Mouse (Mus musculus) midbrain, postnatal 0 days (tissue): ENCODE measurements around the gene Ssna1. TPM values are rescaled to one million over a fixed set of nuclear protein-coding genes. Genes with fewer than 3 reads are reported as not detected.

Source experiments
- ATAC-seq: fragments of 200-750 bp; cut with Nextera tagmentation; 2 replicates; pipeline ENCODE4 v1.8.0; 2017; ENCODE audit warnings: moderate number of reproducible peaks, mild to moderate bottlenecking, moderate TSS enrichment, moderate library complexity; ENCODE audit not compliant: low FRiP score
- DNase-seq: peaks from one replicate; pipeline ENCODE4 v3.0.0-alpha.2; 2015; ENCODE audit warnings: low spot score
- H3K27ac ChIP-seq: fragments of 300-500 bp; sonication (generic); 2 replicates; pipeline ENCODE4 v1.5.1; 2014; ENCODE audit warnings: low read depth, mild to moderate bottlenecking, low read length, mixed read lengths
- H3K27me3 ChIP-seq: fragments of 300-500 bp; sonication (generic); 2 replicates; pipeline ENCODE4 v1.6.1; 2014; ENCODE audit warnings: low read length, control low read depth, mixed read lengths; ENCODE audit not compliant: insufficient read depth
- H3K36me3 ChIP-seq: fragments of 300-500 bp; sonication (generic); 2 replicates; pipeline ENCODE4 v1.6.1; 2014; ENCODE audit warnings: low read length, control low read depth, mixed read lengths; ENCODE audit not compliant: insufficient read depth
- H3K4me1 ChIP-seq: fragments of 300-500 bp; sonication (generic); 2 replicates; pipeline ENCODE4 v1.6.1; 2014; ENCODE audit warnings: mild to moderate bottlenecking, control low read depth, antibody characterized with exemption, low read length, mixed read lengths; ENCODE audit not compliant: insufficient read depth
- H3K4me2 ChIP-seq: fragments of 300-500 bp; sonication (generic); 2 replicates; pipeline ENCODE4 v1.6.1; 2014; ENCODE audit warnings: low read depth, mild to moderate bottlenecking, low read length, mixed read lengths; ENCODE audit not compliant: poor library complexity, severe bottlenecking
- H3K4me3 ChIP-seq: fragments of 300-500 bp; sonication (generic); 2 replicates; pipeline ENCODE4 v1.5.1; 2014; ENCODE audit warnings: low read depth, mild to moderate bottlenecking, low read length, moderate library complexity
- H3K9ac ChIP-seq: fragments of 300-500 bp; sonication (generic); replicated peaks from 2 replicates; pipeline ENCODE4 v1.6.1; 2014; ENCODE audit warnings: mild to moderate bottlenecking, low read length, moderate library complexity, mixed read lengths; ENCODE audit not compliant: poor library complexity, severe bottlenecking
- H3K9me3 ChIP-seq: fragments of 300-500 bp; sonication (generic); 2 replicates; pipeline ENCODE4 v1.6.1; 2016; ENCODE audit warnings: low read length, control low read depth
- CTCF ChIP-seq: IDR thresholded peaks from 2 replicates; pipeline ENCODE4 v1.5.1; 2016; ENCODE audit warnings: antibody characterized with exemption, mild to moderate bottlenecking
- WGBS: fragments of 180-500 bp; shearing (Covaris S2); extraction: QIAGEN DNeasy Blood & Tissue Kit; methylation state at CpG from one replicate; pipeline ENCODE4 v1.1.7; 2014; 5-methylcytosine and 5-hydroxymethylcytosine counted together
- polyA plus RNA-seq: library from polyadenylated mRNA; unstranded; fragments of >200 nt; fragmentation: Nextera tagmentation; extraction: Ambion mirVana; gene quantifications from 2 replicates; pipeline ENCODE4 v1.2.1, GENCODE M21; 2015
- total RNA-seq: library from RNA; depleted of rRNA; stranded (reverse); fragments of >200 nt; gene quantifications from 2 replicates; pipeline ENCODE4 v1.2.3, GENCODE M21; 2014; rRNA removed

Gene Ssna1
- total and polyA plus RNA-seq, 2 experiments from 2014 or later = 71.7 to 158 TPM

DNA sequence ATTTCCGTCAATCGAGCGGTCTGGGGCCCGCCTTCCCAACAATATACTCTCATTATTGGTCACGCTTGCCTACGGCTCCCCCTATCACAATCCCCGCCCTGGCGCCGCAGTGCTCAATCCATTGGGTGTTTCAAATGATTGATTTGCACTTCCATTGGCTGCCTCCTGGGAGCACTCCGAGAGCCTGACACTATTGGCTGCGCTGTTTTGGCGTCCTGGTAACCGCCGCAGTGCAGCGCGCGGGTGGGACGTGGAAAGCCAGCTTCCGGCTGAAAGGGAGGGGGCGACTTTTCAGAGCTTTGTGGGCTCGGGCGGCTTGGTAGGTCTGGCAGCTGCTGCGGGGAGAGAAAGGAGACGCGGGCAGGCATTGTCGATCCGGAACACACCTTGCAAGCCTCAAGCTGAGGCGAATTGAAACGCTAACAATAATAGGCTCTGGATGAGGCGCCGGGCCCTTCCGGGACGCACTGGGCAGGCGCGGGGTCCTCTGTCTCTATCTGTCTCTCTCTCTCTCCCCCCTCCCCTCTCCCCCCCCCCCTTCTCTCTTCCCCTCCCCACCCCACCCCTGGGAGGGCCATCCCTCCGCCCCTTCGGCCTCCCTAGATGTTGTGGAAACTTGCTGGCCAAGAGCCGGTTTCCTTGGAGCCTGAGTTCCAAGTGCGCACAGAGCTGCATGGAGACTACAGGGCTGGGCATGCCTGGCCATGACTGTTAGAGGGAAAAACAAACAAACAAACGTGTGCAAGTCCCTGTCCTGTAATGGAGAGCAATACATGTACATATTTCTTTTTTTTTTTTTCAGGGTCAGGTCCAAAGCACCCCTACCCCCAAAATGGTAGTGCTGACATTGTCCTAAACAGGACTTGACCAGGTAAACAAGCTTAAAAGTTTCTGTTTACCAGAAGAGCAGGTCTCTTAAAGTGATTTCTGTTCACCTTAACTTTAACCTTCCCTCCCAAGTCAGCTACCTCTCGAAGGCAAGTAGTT is 47.2 kb downstream of the Ssna1 start:
- peak; percentile 26; the same call in 1 of the 2 replicates for TF ChIP-seq CTCF
- H3K4me3 ChIP-seq = peak overlapping the region; percentile 85
- peaks cover 6% of the 10 kb centered on the region; the same call in 1 of the 2 replicates for H3K36me3 ChIP-seq
- ATAC-seq = peak; percentile 97
- 2% methylated on average over 41 of the region's 41 CpGs for WGBS
- peaks cover 6% of the 10 kb centered on the region; the same call in 1 of the 2 replicates for H3K4me1 ChIP-seq
- H3K9ac ChIP-seq = peak overlapping the region; percentile 55
- no peaks in the 10 kb centered on the region for H3K9me3 ChIP-seq
- peak overlapping the region; percentile 61 for H3K4me2 ChIP-seq
- peak overlapping the region; percentile 87 for H3K27ac ChIP-seq
- H3K27me3 ChIP-seq = no peaks in the 10 kb centered on the region
- DNase-seq = peak; percentile 100

DNA sequence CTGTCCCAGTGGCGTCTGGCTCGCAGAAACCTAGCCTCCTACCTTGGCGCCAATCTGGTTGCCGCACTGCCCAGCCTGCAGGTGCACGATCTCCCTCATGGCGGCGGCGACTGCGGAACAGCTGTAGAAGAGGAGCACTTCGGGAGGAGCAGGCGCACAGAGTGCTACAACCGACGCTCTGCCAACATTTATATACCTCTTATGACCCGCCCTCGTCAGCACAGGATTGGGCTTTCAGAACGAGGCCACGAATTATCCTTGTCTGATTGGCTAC is 47.8 kb downstream of the Ssna1 start, which contains the start of gene Tubb4b:
Gene Tubb4b (minus strand): TSS at position 211 of the 274 bp plus-strand sequence.
- ATAC-seq = no peak
- Histone ChIP-seq H3K4me3 (peak within 1 kb of the TSS; percentile 85), H3K27me3 (no peaks in the 10 kb centered on the region), H3K4me1 (peaks cover 6% of the 10 kb centered on the region; the same call in 1 of the 2 replicates), H3K9ac (peak within 1 kb of the TSS; percentile 89), H3K4me2 (peak within 1 kb of the TSS; percentile 86), H3K36me3 (peaks cover 6% of the 10 kb centered on the region; the same call in 1 of the 2 replicates), H3K27ac (peak within 1 kb of the TSS; percentile 87), H3K9me3 (no peaks in the 10 kb centered on the region)
- peak; percentile 49 for TF ChIP-seq CTCF
- 0% methylated on average over 17 of the region's 17 CpGs for WGBS
- no peak for DNase-seq

DNA sequence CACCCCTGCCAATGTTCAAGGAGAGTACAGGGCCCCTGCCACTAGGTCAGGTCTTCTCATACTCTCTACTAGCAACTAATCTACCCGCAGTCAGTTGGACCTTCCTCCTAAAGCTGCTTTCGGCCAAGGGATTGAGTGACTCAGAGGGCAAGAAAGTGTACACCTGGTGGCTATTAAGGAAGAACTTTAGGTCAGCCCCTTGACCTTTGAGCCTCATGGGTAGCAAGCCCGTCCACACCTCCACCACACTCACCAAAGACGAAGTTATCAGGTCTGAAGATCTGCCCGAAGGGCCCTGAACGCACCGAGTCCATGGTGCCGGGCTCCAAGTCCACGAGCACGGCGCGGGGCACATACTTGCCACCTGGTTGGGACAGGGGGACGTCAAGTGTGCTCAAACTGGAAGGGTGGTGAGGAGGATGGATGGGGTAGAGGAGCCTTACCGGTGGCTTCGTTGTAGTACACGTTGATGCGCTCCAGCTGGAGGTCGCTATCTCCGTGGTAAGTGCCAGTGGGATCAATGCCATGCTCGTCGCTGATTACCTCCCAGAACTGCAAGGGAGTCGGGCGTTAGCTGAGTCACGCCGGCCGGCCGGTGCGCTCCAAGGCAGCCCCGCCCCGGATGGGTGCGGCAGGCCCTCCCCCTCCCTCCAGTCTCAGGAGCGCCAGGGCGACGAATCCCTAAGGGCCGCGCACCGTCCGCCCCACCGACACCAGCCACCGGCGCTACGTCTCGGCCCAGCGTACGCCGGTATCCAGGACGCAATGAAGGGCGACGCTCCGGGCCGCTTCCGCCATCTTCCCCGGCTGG is 48.4 kb downstream of the Ssna1 start:
- H3K4me1 ChIP-seq = peaks cover 6% of the 10 kb centered on the region; the same call in 1 of the 2 replicates
- 2% methylated on average over 51 of the region's 53 CpGs for WGBS
- peak overlapping the region; percentile 89 for H3K9ac ChIP-seq
- H3K27ac ChIP-seq = peak overlapping the region; percentile 85
- H3K4me2 ChIP-seq = peak overlapping the region; percentile 86
- ATAC-seq = peak; percentile 6; the same call in 1 of the 2 replicates
- DNase-seq = peak; percentile 52
- no peak for TF ChIP-seq CTCF
- H3K27me3 ChIP-seq = no peaks in the 10 kb centered on the region
- H3K9me3 ChIP-seq = no peaks in the 10 kb centered on the region
- H3K4me3 ChIP-seq = peak overlapping the region; percentile 85
- H3K36me3 ChIP-seq = peaks cover 6% of the 10 kb centered on the region; the same call in 1 of the 2 replicates

DNA sequence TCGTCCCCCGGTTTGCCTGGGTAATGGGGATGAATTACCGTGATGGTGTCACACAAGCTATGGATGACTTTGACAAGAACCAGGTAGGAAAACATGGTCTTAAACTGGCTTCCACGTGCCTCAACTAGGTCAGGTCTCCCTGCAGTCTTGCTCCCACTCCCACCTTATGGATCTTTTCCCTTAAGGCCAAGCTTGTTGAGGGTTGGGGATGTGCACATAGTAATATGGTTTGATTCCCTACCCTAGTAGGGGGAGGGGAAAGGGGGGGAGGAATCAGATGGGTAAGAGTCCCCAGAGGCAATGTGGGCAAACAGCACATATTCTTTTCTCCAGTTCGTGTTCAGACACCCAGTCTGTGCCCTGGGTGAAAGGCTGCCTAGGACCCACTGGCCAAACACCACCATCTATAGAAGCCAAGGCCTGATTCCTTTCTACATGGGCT is 50.9 kb downstream of the Ssna1 start:
- Histone ChIP-seq H3K4me2 (no peak overlapping the region), H3K36me3 (peaks cover 6% of the 10 kb centered on the region; the same call in 1 of the 2 replicates), H3K4me1 (peaks cover 6% of the 10 kb centered on the region; the same call in 1 of the 2 replicates), H3K27me3 (no peaks in the 10 kb centered on the region), H3K4me3 (no peak overlapping the region), H3K27ac (no peak overlapping the region), H3K9me3 (no peaks in the 10 kb centered on the region), H3K9ac (no peak overlapping the region)
- DNase-seq = no peak
- no peak for TF ChIP-seq CTCF
- no peak for ATAC-seq
- 72% methylated on average over 5 of the region's 5 CpGs for WGBS

Other genes starting within 250 kb of the Ssna1 start
Only the 30 nearest of the 34 such genes appear.
- gene Entpd8, start 192.1 kb downstream of the Ssna1 start, total RNA-seq = not detected in 2 replicates
- gene Entpd8, start 192.1 kb downstream of the Ssna1 start, polyA plus RNA-seq = not detected in 2 replicates
- gene Noxa1, start 177.3 kb downstream of the Ssna1 start, total RNA-seq = not detected in 2 replicates
- gene Noxa1, start 177.3 kb downstream of the Ssna1 start, polyA plus RNA-seq = not detected in 2 replicates
- 49.2 and 49.9 TPM in 2 replicates for gene Nrarp, start 91.7 kb downstream of the Ssna1 start, total RNA-seq
- gene Nrarp, start 91.7 kb downstream of the Ssna1 start, polyA plus RNA-seq = 16.1 and 16.5 TPM in 2 replicates
- gene Tor4a, start 75.6 kb downstream of the Ssna1 start, total RNA-seq = 1.7 and 3.5 TPM in 2 replicates
- 0.98 and 1.3 TPM in 2 replicates for gene Tor4a, start 75.6 kb downstream of the Ssna1 start, polyA plus RNA-seq
- 87.0 and 101 TPM in 2 replicates for gene Nelfb, start 60.9 kb downstream of the Ssna1 start, total RNA-seq
- 90.4 TPM in 2 replicates for gene Nelfb, start 60.9 kb downstream of the Ssna1 start, polyA plus RNA-seq
- 0.38 TPM in 1 of 2 replicates, not detected in the other for gene Stpg3, start 57.8 kb downstream of the Ssna1 start, total RNA-seq
- not detected in 2 replicates for gene Stpg3, start 57.8 kb downstream of the Ssna1 start, polyA plus RNA-seq
- gene Fam166a, start 53.7 kb downstream of the Ssna1 start, total RNA-seq = not detected in 2 replicates
- 1.5 TPM in 1 of 2 replicates, not detected in the other for gene Fam166a, start 53.7 kb downstream of the Ssna1 start, polyA plus RNA-seq
- 547 and 625 TPM in 2 replicates for gene Tubb4b, start 47.7 kb downstream of the Ssna1 start, total RNA-seq
- 461 and 501 TPM in 2 replicates for gene Tubb4b, start 47.7 kb downstream of the Ssna1 start, polyA plus RNA-seq
- gene Slc34a3, start 38.1 kb downstream of the Ssna1 start, total RNA-seq = not detected in 2 replicates
- not detected in 2 replicates for gene Slc34a3, start 38.1 kb downstream of the Ssna1 start, polyA plus RNA-seq
- gene Rnf224, start 35.7 kb downstream of the Ssna1 start, total RNA-seq = 0.33 TPM in 1 of 2 replicates, not detected in the other
- gene Rnf224, start 35.7 kb downstream of the Ssna1 start, polyA plus RNA-seq = not detected in 2 replicates
- gene Rnf208, start 30.2 kb downstream of the Ssna1 start, total RNA-seq = 130 and 157 TPM in 2 replicates
- gene Rnf208, start 30.2 kb downstream of the Ssna1 start, polyA plus RNA-seq = 240 and 253 TPM in 2 replicates
- 1.2 TPM in 1 of 2 replicates, not detected in the other for gene Cysrt1, start 30.0 kb downstream of the Ssna1 start, total RNA-seq
- gene Cysrt1, start 30.0 kb downstream of the Ssna1 start, polyA plus RNA-seq = 0.19 TPM in 1 of 2 replicates, not detected in the other
- gene AL732309.1, start 25.6 kb downstream of the Ssna1 start, total RNA-seq = 7.3 and 12.3 TPM in 2 replicates
- gene AL732309.1, start 25.6 kb downstream of the Ssna1 start, polyA plus RNA-seq = 2.4 and 3.0 TPM in 2 replicates
- 34.4 and 47.8 TPM in 2 replicates for gene Tmem203, start 17.0 kb downstream of the Ssna1 start, total RNA-seq
- gene Tmem203, start 17.0 kb downstream of the Ssna1 start, polyA plus RNA-seq = 20.0 and 22.7 TPM in 2 replicates
- 23.7 and 45.5 TPM in 2 replicates for gene Tprn, start 9.8 kb downstream of the Ssna1 start, total RNA-seq
- 17.8 and 18.1 TPM in 2 replicates for gene Tprn, start 9.8 kb downstream of the Ssna1 start, polyA plus RNA-seq
- 35.0 and 39.3 TPM in 2 replicates for gene Anapc2, start within 50 bp of the Ssna1 start, total RNA-seq
- 103 and 107 TPM in 2 replicates for gene Anapc2, start within 50 bp of the Ssna1 start, polyA plus RNA-seq
- not detected in 2 replicates for gene Tmem210, start 15.7 kb upstream of the Ssna1 start, total RNA-seq
- gene Tmem210, start 15.7 kb upstream of the Ssna1 start, polyA plus RNA-seq = not detected in 2 replicates
- not detected in 2 replicates for gene Lrrc26, start 17.5 kb upstream of the Ssna1 start, total RNA-seq
- 0.23 and 0.26 TPM in 2 replicates for gene Lrrc26, start 17.5 kb upstream of the Ssna1 start, polyA plus RNA-seq
- 120 and 146 TPM in 2 replicates for gene Grin1, start 46.7 kb upstream of the Ssna1 start, total RNA-seq
- 71.5 and 72.3 TPM in 2 replicates for gene Grin1, start 46.7 kb upstream of the Ssna1 start, polyA plus RNA-seq
- gene Man1b1, start 59.9 kb upstream of the Ssna1 start, total RNA-seq = 58.9 and 60.0 TPM in 2 replicates
- 42.2 and 53.1 TPM in 2 replicates for gene Man1b1, start 59.9 kb upstream of the Ssna1 start, polyA plus RNA-seq
- 14.9 and 20.3 TPM in 2 replicates for gene Dpp7, start 83.9 kb upstream of the Ssna1 start, total RNA-seq
- 22.7 and 26.2 TPM in 2 replicates for gene Dpp7, start 83.9 kb upstream of the Ssna1 start, polyA plus RNA-seq
- 7.9 and 9.9 TPM in 2 replicates for gene Uap1l1, start 93.2 kb upstream of the Ssna1 start, total RNA-seq
- 11.7 and 14.1 TPM in 2 replicates for gene Uap1l1, start 93.2 kb upstream of the Ssna1 start, polyA plus RNA-seq
- 18.9 and 21.6 TPM in 2 replicates for gene Sapcd2, start 99.9 kb upstream of the Ssna1 start, total RNA-seq
- gene Sapcd2, start 99.9 kb upstream of the Ssna1 start, polyA plus RNA-seq = 12.7 and 13.4 TPM in 2 replicates
- gene Entpd2, start 123.4 kb upstream of the Ssna1 start, total RNA-seq = 4.2 and 4.4 TPM in 2 replicates
- gene Entpd2, start 123.4 kb upstream of the Ssna1 start, polyA plus RNA-seq = 10.4 and 10.6 TPM in 2 replicates
- gene Npdc1, start 126.9 kb upstream of the Ssna1 start, total RNA-seq = 199 and 234 TPM in 2 replicates
- 470 and 481 TPM in 2 replicates for gene Npdc1, start 126.9 kb upstream of the Ssna1 start, polyA plus RNA-seq
- gene Fut7, start 150.8 kb upstream of the Ssna1 start, total RNA-seq = 0.42 and 1.6 TPM in 2 replicates
- gene Fut7, start 150.8 kb upstream of the Ssna1 start, polyA plus RNA-seq = 0.22 and 0.23 TPM in 2 replicates
- gene Abca2, start 156.3 kb upstream of the Ssna1 start, total RNA-seq = 79.8 and 84.3 TPM in 2 replicates
- 13.5 and 14.5 TPM in 2 replicates for gene Abca2, start 156.3 kb upstream of the Ssna1 start, polyA plus RNA-seq
- gene Clic3, start 184.4 kb upstream of the Ssna1 start, total RNA-seq = 0.61 and 0.66 TPM in 2 replicates
- gene Clic3, start 184.4 kb upstream of the Ssna1 start, polyA plus RNA-seq = 2.0 and 2.4 TPM in 2 replicates
- gene Paxx, start 188.7 kb upstream of the Ssna1 start, total RNA-seq = 163 and 195 TPM in 2 replicates
- gene Paxx, start 188.7 kb upstream of the Ssna1 start, polyA plus RNA-seq = 151 and 165 TPM in 2 replicates
- 2,128 and 2,726 TPM in 2 replicates for gene Ptgds, start 197.6 kb upstream of the Ssna1 start, total RNA-seq
- 2,827 and 3,075 TPM in 2 replicates for gene Ptgds, start 197.6 kb upstream of the Ssna1 start, polyA plus RNA-seq